Mouse (Mus musculus): ENCODE data around the gene Dpep1. TPM values are rescaled to one million over a fixed set of nuclear protein-coding genes. Genes with fewer than 3 reads are reported as not detected.

The Dpep1 gene
- not detected in 2 replicates for polyA plus RNA-seq (2012; ENCODE audit: insufficient read depth, insufficient read length, missing spikeins)

DNA sequence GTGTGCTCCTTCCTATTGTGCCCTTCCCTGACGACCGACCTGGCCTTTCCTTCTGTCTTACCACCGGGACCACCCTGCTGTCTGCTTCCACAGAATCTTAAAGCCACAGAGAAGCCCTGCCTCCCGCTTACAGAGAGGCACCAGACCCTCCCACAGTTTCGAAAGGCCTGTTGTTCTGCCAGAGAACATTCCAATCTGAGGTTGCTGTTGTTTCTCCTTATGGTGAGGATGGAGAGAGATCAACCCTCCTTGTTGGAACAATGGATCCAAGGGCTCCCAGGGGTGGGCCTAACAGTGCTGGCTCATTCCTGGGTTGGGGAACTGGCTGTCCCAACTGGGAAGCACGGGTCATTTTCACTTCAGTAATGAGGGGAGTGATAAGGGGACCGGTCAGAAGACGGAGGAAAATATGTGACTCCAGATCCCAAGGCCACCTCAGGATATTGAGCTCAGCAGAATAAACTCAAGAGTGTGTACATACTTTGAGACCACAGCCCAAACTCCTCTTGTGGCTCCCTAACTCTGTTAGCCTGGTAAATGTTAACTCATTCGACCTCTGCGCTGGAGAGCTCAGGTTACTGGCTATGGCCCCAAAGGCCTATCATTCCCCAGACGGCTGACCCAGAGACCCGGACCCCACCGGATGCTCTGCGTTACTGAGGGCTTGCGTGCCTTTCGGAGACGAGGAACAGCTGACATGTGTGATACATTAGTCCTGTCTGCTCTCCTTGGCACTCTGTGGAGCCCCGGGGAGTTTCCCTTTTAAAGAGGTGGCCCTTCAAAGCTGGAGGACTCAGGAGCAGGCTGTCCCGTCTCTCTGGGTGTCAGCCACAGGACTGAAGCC lies at the start of gene Dpep1:
TSS of gene Dpep1 (plus strand) at position 677 of the 844 bp plus-strand sequence.
- H3K27ac ChIP-seq (ENCODE audit: insufficient read depth, low read depth, low read length), result no peak within 1 kb of the TSS
- H3K4me3 ChIP-seq (ENCODE audit: insufficient read depth, low read length), result no peak within 1 kb of the TSS
- H3K4me1 ChIP-seq (ENCODE audit: control insufficient read depth, insufficient read depth, low read length), result peaks cover 9% of the 10 kb centered on the region
- TF ChIP-seq CTCF (IDR thresholded peaks at IDR 0.05; ENCODE audit: low read depth, low read length), result no peak
- TF ChIP-seq POLR2A (IDR thresholded peaks at IDR 0.05; ENCODE audit: borderline replicate concordance, low read depth, low read length), result no peak

DNA sequence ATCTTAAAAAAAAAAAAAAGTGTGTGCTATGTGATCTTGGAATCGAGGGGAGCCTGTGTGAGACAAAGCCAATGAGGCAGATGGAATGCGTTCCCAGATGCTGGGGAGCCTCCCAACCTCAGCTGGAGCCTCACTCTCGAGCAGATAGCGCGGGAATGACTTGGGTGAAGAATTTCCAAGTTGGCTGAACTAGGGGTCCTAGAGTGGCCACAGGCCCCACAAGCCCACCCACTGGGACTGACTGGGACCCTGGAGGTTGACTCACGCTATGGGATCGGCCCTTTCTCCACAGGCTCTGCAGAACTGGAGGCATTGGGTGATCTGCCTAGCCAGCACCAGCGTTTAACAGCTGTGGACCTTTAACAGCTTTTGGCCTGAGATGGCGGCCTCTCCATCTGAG lies 49.8 kb upstream of the Dpep1 start:
- H3K4me3 ChIP-seq (ENCODE audit: insufficient read depth, low read length), result no peak overlapping the region
- TF ChIP-seq CTCF (IDR thresholded peaks at IDR 0.05; ENCODE audit: low read depth, low read length) (no peak), POLR2A (IDR thresholded peaks at IDR 0.05; ENCODE audit: borderline replicate concordance, low read depth, low read length) (no peak)
- H3K27ac ChIP-seq (ENCODE audit: insufficient read depth, low read depth, low read length), result no peak overlapping the region
- peaks cover 6% of the 10 kb centered on the region for H3K4me1 ChIP-seq (ENCODE audit: control insufficient read depth, insufficient read depth, low read length)

DNA sequence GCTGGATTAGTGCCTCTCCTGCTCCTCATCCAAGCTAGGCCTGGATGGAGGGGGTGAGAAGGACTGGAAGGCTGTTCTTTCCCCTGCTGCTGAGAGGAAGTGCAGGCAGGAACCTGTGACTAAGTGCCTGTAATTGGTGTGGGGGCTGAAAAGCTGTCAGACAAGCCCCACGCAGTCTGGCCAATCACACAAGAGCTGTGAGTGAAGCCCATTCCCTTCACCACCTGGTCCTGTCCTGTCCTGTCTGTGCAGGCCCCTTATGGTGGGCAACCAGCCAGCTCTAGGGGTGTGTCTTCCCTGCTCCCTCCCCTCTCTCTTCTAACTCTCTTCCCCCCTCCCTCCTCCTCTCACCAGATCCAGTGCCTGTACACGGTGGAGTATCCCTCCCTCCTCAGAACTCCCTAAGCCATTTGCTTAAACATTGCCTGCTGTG lies 48.4 kb upstream of the Dpep1 start:
- H3K4me3 ChIP-seq (ENCODE audit: insufficient read depth, low read length), result no peak overlapping the region
- H3K4me1 ChIP-seq (ENCODE audit: control insufficient read depth, insufficient read depth, low read length), result peaks cover 6% of the 10 kb centered on the region
- H3K27ac ChIP-seq (ENCODE audit: insufficient read depth, low read depth, low read length), result no peak overlapping the region
- TF ChIP-seq CTCF (IDR thresholded peaks at IDR 0.05; ENCODE audit: low read depth, low read length) (no peak), POLR2A (IDR thresholded peaks at IDR 0.05; ENCODE audit: borderline replicate concordance, low read depth, low read length) (no peak)

DNA sequence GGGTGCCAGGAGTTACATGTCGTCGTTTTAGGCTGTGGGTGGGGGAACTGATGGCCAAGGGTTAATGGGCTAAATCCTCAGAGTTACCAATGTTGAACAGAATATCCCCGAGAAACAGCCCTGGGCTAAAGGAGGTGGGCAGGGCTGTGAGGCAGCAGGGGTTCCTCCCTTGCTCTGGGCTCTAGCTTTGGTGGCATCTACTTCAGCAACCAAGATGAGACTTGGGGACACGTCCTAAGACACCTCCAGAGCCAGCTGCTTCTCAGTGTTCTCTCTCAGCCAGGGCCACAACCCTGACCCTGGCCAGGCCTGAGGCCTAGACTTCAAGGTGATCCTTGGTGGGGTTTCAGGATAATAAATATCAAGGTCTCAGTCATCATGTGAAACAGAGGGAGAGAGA lies 47.3 kb upstream of the Dpep1 start:
- no peak for TF ChIP-seq POLR2A (IDR thresholded peaks at IDR 0.05; ENCODE audit: borderline replicate concordance, low read depth, low read length)
- TF ChIP-seq CTCF (IDR thresholded peaks at IDR 0.05; ENCODE audit: low read depth, low read length), result no peak

DNA sequence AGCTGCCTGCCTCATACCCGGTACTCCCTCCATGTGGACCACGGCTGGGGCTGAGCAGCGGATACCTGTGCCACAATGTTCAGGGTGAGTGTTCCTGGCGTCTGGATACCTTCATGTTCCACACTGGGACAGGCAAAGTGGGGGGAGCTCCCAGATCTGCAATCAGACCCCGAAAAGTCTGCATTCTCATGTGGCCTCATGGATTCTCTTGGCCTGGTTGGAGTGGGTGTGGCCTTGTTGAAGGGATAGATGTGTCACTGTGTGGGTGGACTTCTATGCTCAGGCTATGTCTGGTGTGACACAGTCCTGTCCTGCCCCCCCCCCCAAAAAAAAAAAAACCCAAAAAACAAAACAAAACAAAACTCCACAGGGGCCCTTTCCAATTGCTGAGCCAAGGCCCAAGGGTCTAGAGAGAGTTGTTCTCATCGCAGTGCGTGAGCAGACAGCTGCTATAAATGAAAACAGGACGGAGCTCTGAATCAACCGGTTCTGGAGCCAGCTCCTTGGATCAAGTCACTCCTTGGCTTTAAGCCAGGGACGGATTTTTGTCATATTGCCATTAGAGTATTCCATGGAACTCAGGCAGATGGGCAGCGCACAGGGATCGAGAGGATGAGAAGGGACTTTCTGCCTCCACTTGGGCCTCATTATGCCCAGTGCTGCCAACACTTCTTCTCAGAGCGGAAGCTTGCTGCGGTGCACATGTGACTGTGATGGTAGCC lies 44.1 kb upstream of the Dpep1 start:
- H3K4me1 ChIP-seq (ENCODE audit: control insufficient read depth, insufficient read depth, low read length), result peaks cover 6% of the 10 kb centered on the region
- no peak overlapping the region for H3K27ac ChIP-seq (ENCODE audit: insufficient read depth, low read depth, low read length)
- no peak overlapping the region for H3K4me3 ChIP-seq (ENCODE audit: insufficient read depth, low read length)
- TF ChIP-seq POLR2A (IDR thresholded peaks at IDR 0.05; ENCODE audit: borderline replicate concordance, low read depth, low read length), result no peak

More for the DNA sequence above, 47.3 kb upstream of the Dpep1 start:
- H3K4me1 ChIP-seq (ENCODE audit: control insufficient read depth, insufficient read depth, low read length), result peaks cover 6% of the 10 kb centered on the region
- no peak overlapping the region for H3K27ac ChIP-seq (ENCODE audit: insufficient read depth, low read depth, low read length)
- H3K4me3 ChIP-seq (ENCODE audit: insufficient read depth, low read length), result no peak overlapping the region

DNA sequence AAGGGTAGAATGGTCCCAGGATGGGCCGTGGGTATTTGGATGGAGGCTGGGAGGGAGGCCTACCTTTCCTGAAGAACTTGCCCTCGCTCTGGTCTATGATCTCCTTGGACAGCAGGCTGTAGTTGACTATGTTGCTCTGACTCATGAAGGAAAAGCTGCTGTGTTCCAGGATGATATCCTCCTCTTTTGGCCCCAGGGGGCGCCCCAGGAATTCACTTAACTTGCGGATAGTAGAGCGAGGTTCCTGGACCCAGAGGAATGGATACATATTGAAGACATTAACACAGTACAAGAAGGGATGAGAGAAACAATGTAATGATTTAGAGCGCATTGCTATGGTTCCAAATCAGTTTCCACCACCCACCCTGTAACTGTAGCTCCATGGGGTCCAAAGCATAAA lies 40.8 kb upstream of the Dpep1 start:
- H3K27ac ChIP-seq (ENCODE audit: insufficient read depth, low read depth, low read length), result no peak overlapping the region
- H3K4me1 ChIP-seq (ENCODE audit: control insufficient read depth, insufficient read depth, low read length), result no peaks in the 10 kb centered on the region
- no peak for TF ChIP-seq POLR2A (IDR thresholded peaks at IDR 0.05; ENCODE audit: borderline replicate concordance, low read depth, low read length)
- no peak for TF ChIP-seq CTCF (IDR thresholded peaks at IDR 0.05; ENCODE audit: low read depth, low read length)
- H3K4me3 ChIP-seq (ENCODE audit: insufficient read depth, low read length), result no peak overlapping the region

DNA sequence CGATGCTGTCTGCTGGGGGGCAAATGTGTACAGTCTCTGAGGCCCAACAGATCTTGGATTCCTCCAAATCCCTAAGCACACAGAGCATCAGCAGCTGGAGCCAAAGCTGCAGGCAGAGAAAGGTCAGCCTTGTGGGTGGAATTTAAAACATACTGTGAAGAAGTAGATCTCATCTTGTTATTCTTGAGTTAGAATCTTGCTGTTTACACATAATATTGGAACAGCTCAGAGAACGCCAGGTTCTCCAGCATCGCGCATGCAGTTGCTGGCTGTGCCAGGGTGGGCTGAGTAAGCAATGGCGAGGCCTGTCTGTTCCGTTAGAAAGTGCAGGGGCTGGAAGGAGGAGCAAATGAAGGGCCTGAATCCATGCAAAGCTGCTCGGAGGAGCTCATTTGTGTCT lies 39.7 kb upstream of the Dpep1 start:
- H3K4me3 ChIP-seq (ENCODE audit: insufficient read depth, low read length), result no peak overlapping the region
- H3K27ac ChIP-seq (ENCODE audit: insufficient read depth, low read depth, low read length), result no peak overlapping the region
- no peaks in the 10 kb centered on the region for H3K4me1 ChIP-seq (ENCODE audit: control insufficient read depth, insufficient read depth, low read length)
- no peak for TF ChIP-seq CTCF (IDR thresholded peaks at IDR 0.05; ENCODE audit: low read depth, low read length)
- TF ChIP-seq POLR2A (IDR thresholded peaks at IDR 0.05; ENCODE audit: borderline replicate concordance, low read depth, low read length), result no peak

DNA sequence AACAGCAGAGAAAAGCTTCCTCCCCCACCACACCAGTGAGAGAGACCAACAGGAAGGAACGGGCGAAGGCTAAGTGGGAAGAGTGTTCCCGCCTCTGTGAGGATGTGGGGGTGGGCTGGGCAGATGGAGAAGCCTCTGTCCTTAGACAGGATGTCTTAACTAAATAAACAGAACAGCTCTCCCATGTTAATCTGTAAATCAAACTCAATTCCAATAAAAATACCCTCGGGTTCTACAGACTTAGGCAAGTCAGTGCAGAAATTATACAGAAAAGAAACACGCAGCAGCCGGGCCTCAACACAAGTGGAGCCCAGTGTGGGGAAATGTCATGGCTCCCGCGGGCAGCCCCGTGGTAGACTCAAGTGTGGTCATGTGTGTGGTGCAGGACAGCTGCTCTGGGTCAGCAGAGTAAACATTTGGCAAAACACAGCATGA lies 35.3 kb upstream of the Dpep1 start:
- Histone ChIP-seq H3K27ac (ENCODE audit: insufficient read depth, low read depth, low read length) (no peak overlapping the region), H3K4me3 (ENCODE audit: insufficient read depth, low read length) (no peak overlapping the region), H3K4me1 (ENCODE audit: control insufficient read depth, insufficient read depth, low read length) (no peaks in the 10 kb centered on the region)
- TF ChIP-seq CTCF (IDR thresholded peaks at IDR 0.05; ENCODE audit: low read depth, low read length) (no peak), POLR2A (IDR thresholded peaks at IDR 0.05; ENCODE audit: borderline replicate concordance, low read depth, low read length) (no peak)

DNA sequence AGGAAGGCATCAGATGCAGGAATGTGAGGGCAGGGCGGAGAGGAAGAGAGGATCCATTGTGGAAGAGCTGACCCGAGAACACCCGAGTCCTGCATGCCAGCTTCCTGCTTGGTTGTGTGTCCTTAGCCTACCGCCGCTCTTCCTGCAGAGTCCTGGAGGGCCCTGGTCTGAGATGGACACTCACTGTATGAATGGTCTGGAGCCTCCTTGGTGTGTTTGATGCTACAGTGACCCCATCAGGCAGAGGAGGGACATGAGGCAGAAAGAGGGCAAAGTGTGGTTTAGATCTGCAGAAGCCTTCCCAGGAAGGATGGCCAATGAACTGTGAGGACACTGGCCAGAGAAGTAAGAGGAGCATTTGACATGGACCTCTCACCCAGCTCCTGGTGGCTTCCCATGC lies 30.9 kb upstream of the Dpep1 start:
- TF ChIP-seq POLR2A (IDR thresholded peaks at IDR 0.05; ENCODE audit: borderline replicate concordance, low read depth, low read length), result no peak
- TF ChIP-seq CTCF (IDR thresholded peaks at IDR 0.05; ENCODE audit: low read depth, low read length), result no peak
- H3K4me3 ChIP-seq (ENCODE audit: insufficient read depth, low read length), result no peak overlapping the region
- no peaks in the 10 kb centered on the region for H3K4me1 ChIP-seq (ENCODE audit: control insufficient read depth, insufficient read depth, low read length)
- no peak overlapping the region for H3K27ac ChIP-seq (ENCODE audit: insufficient read depth, low read depth, low read length)
